Mouse (Mus musculus) heart, adult 18-20 months (tissue): ENCODE results near the gene Ifnl2. TPM values are rescaled to one million over a fixed set of nuclear protein-coding genes. Genes with fewer than 3 reads are reported as not detected.
"Not testable (repeated sequence)": the region's sequence is repeated elsewhere in the genome, so short reads cannot be mapped to it uniquely, and the experiment has no call there.

Source experiments
- DNase-seq, 2 experiments: peaks; one replicate each; pipeline ENCODE4 v3.0.0; 2021 to 2022; ENCODE audit warnings: mixed read lengths in 1 of 2
- long read RNA-seq, 2 experiments: library from polyadenylated mRNA; stranded (forward); transcript quantifications; one replicate each; pipeline ENCODE4 v2.0.0; 2021
- total RNA-seq, 2 experiments: library from RNA; stranded (reverse); gene quantifications; 2 replicates each; pipeline ENCODE4 v1.2.3; 2021

The Ifnl2 gene
- not detected for total RNA-seq
- long read RNA-seq, experiment 1: 0 reads
- long read RNA-seq, experiment 2: 0 reads

GRCm38 (mm10) chr7:28510405-28510974 is at the start of gene Ifnl2:
Ifnl2 (minus strand) TSS chr7:28510455.
- not testable (repeated sequence) for DNase-seq

GRCm38 (mm10) chr7:28558486-28558885 is 48.2 kb upstream of the Ifnl2 start:
- DNase-seq: peak; percentile 66 to 79

GRCm38 (mm10) chr7:28557708-28558107 is 47.5 kb upstream of the Ifnl2 start:
- DNase-seq: no peak

DNA sequence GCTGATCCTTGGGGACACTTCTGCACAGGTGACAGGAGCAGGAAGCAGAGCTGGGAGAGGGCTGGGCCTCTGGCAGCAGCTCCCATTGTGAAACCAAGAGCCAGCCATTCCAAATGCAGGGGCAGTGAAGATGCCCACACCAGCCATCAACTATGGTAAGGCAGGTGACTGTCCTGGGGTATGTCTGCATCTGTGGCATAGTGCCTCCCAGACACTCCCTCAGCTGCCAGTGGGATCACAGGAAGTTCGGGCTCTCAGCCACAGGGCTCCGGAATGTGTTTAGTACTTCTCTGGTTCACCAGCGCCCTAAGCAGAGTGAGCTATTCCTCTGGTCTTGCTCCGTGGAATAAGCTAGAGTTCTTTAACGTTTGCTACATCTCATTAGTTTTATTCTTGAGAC is 46.8 kb upstream of the Ifnl2 start:
- DNase-seq: no peak

DNA sequence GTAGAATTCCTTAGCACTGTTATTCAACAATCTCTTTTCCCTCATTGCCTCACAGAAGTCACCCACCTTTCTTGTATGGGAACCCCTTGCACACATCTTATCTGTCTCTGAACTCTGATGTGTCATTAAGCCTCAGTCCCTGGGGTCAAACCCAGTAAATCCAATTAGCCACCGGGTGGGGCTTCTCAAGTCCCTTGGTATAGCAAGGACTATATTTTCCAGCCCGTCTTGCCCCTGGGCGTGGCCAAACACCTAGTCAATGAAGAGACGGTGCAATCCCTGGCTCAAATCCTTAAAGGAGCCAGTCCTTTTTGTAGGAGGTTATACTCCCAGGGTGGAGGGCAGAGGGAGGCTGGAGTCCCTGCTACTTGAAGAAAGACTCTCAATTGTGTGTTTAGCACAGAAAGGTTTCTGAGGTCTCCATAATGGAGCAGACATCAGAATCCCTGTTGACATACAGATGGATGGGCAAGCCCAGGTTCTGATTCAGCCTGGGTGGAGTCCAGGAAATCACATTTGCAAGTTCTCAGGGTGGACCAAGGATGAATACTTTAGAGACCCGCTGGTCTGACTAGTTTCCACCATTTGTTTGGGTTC is 45.8 kb upstream of the Ifnl2 start:
- no peak for DNase-seq

DNA sequence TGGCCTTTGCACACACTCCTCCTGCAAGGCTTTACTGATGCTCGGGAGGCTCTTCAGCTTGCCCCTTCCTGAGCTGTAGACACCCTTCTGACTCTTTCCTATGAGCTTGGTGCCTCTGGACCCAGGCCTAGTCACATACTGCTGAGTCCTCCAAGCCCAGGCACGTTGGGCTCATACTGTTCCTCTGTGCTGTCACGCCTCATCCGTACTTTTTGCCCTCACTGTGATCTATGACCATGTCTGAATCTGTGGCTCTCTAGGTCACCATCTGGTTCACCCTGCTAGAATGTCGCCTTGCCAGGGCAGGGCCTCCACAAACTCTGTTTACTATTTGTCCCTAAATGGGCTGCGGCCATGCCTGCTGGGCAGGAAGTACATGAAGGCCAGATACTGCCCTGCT is 42.8 kb upstream of the Ifnl2 start:
- DNase-seq: no peak

DNA sequence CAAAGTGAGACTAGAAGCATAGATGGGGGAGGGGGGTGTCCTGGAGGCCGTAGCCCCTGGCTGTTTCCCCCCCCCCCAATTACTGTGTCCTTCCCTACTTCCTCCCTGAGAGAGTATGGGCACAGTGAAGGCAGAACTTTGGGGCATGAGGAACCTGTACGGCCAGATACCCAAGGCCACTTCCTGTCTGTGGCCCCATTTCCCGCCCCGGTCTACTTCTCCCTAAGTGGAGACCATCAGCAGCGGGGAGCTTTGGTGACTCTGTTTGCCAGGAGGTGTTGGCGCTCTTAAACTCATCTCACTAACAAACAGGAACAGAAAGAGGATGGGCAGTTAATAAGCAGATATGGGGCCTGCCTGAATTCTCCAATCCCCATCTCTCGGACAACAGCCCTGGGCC is 37.4 kb upstream of the Ifnl2 start:
- DNase-seq: no peak

DNA sequence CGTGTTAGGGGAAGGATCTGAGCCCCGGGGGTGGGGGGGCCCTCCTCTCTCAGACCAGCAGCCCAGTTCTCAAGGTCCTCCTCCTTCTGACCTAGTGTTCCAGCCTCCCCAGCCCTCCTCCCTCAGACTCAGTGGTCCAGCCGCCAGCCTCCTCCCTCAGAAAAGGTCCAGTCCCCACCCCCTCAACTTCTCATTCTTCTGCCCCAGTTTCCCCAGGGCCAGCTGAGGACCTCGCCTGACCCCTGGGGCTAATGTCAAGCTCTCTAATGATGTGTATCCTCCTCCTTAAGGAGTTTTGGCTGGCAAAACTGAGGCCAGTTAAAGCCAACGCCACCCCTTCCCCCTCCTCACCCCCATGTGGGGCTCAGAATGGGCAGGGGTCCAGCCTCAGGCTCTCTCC is 36.9 kb upstream of the Ifnl2 start, which contains the start of gene Nccrp1:
TSS of gene Nccrp1 (minus strand) at position 101 of the 400 bp plus-strand sequence.
- DNase-seq: no peak

- DNase-seq: no peak
These were observed 36.4 kb upstream of the Ifnl2 start for GRCm38 (mm10) chr7:28546649-28547048.

DNA sequence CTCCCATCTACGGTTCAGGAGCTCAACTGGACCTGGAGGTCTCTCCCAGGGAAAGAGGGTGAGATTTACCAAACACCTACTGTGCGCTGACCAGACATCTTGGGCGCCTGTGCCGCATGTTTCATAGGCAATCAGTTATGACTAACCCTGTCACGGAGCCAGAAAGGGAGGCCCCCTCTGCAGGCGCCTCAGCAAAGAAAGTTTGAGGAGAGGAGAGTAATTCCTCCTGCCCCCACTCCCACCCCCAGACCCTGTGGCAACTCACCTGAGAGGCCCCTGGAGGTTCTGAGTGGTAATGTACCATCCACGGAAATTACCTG is 35.6 kb upstream of the Ifnl2 start:
- no peak for DNase-seq

DNA sequence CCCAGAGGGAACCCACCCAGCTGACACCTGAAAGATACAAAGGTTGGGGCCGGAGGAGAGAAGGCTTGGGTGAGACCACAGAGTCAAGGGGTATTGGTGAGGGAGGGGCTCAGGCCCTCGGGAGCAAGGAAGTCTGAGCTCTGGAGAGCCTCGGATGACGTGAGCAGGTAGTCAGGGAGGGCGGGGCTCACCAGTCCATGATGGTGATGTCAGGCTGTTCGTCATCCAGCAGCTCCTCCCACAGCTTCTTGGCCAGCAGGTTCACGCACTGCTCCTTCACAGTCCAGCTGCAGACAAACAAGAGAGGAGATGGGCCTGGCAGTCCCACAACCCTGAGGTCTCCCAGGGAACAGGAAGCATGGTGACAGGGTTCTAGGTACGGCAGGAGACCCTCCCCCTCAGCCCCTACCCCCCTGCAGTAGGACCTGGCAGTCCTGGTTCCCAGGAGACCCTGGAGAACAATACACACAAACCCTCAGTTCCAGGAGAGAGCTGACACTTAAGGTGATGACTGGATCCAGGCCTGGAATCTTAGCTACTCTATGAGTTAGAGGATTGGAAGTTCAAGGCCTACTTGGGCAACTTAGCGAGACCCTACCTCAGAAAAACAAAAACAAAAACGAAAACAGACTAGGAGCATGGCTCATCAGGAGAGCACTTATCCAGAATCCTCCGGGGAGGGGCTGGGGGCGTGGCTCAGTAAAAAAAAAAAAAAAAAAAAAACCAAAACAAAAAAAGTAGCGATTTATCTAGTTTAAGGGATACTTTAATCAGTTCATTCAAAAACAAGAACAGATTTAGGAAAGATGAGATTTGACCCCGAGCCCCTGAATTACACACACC is 35.0 kb upstream of the Ifnl2 start:
- DNase-seq: no peak

DNA sequence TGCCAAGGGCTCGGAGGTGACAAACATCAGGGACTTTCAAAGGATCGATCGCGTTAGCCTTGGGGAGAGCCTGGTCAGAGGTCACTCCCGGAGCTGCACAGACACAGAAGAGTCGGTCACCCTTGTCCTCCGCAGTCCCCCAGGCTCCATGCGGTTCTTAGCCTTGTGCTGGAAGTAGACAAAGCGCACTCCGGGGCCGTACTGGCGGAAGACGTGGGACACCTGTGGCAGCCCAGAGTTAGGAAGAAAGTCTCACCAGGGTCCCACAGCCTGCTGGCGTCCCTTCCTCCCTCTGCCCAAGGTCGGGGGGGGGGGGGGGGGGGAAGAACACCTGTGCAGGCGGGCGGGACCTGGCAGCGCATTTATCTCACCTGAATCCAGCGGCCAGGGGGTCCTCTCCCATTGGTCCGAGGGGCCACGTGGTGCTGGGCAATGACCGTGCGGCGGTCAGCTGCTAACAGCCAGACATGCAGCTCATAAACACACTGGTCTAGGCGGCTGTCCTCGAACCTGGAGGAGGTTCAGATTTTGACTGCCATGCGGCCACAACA is 33.9 kb upstream of the Ifnl2 start:
- no peak for DNase-seq

DNA sequence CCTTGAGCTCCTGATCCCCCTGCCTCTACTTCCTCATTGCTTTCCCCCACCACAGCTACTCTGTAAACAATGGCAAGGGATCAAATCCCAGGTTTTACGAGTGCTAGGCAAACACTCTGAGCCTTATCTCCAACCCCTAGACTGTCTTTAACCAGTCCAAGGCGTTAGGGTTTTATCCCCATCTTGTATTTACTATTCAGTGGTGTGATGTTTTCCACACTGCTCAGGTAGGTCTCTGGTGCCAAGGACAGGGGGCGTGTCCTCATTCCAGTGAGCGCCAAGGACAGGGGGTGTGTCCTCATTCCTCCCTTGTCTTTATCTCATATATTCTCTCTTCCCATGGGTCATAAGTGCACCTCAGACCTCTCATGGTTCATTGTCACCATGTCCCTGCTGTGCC is 30.3 kb upstream of the Ifnl2 start, which contains the start of gene Sycn:
TSS of gene Sycn (plus strand) at position 360 of the 400 bp plus-strand sequence.
- no peak for DNase-seq

- DNase-seq: not testable (repeated sequence)
These were observed 28.6 kb upstream of the Ifnl2 start for GRCm38 (mm10) chr7:28538886-28539285.

- no peak for DNase-seq
These were observed 21.8 kb upstream of the Ifnl2 start for GRCm38 (mm10) chr7:28532005-28532404.

- peak; percentile 82 to 84 for DNase-seq
These were observed 17.9 kb upstream of the Ifnl2 start for GRCm38 (mm10) chr7:28527922-28528719.

- DNase-seq: not testable (repeated sequence)
These were observed 12.3 kb upstream of the Ifnl2 start, which contains the start of gene Ifnl3 for GRCm38 (mm10) chr7:28522536-28522935. Ifnl3 (plus strand) TSS chr7:28522836.

GRCm38 (mm10) chr7:28511441-28511840 is 1.2 kb upstream of the Ifnl2 start:
- DNase-seq: no peak

- not testable (repeated sequence) for DNase-seq
These were observed 1.1 kb downstream of the Ifnl2 start for GRCm38 (mm10) chr7:28509121-28509520.

DNA sequence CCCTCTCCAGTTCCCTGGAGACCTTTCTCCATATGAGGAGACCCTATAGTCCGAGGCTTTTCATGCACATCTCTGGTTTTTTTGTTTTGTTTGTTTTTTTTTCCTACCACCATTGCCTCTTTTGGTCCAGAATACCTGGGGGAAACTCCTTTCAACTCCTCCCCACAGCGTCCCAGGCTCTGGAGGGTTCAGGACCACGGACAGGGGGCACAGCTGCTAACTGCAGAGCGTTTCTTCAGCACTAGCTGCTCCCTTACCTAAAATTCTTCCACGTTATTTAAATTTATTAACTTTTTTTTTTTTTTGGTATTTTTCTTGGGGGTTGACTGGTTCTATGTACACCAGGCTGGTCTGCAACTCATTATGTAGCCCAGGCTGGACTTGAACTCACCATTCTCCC is 4.7 kb downstream of the Ifnl2 start:
- peak in 1 of 2 experiments; percentile 9 for DNase-seq

DNA sequence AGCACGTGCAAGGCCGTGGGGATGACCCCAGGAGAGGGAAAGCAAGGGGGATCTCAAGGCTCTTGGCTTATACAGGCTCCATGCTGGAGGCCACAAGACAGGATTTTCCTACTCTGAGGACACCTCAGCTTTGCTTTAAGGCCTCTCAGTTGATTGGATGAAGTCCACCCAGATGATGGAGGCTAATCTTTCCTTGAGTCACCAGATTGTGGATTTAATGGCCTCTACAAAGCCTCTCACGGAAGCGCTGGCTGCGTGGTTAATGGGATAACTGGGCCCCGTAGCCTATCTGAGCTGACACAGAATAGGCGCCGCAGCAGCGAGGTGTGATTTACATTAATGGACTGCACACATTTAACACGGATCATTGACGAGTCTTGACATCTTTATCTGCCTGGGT is 14.8 kb downstream of the Ifnl2 start:
- DNase-seq: no peak

GRCm38 (mm10) chr7:28492310-28492709 is 17.9 kb downstream of the Ifnl2 start:
- DNase-seq: no peak
